Mouse (Mus musculus): ENCODE data around the gene Gm3373.
"Not testable (repeated sequence)": the region's sequence is repeated elsewhere in the genome, so short reads cannot be mapped to it uniquely, and the experiment has no call there.

Gene Gm3373

DNA sequence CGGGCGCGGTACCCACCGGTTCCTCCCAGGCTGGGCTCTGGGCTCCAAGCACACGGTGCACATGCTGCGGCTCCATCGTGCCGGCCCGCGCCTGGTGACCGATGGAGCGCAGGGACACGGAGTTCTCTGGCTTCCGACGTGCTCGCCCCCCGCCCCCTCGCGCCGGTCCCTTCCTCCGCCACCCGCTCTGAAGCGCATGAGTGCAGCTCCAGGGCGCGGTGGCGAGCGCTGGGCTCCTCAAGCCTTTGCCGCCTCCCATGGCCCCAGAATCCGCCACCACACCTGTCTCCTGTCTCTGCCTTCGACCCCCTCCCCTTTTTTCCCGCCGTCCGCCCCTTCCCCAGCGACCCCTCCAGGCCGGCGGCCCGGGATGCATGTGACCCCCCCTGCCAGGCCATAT, at the start of gene Gm3373:
Gene Gm3373, minus strand, starts transcription at position 101 of the 400 bp plus-strand sequence.
- not testable (repeated sequence) for DNase-seq (ENCODE audit: low read depth)

DNA sequence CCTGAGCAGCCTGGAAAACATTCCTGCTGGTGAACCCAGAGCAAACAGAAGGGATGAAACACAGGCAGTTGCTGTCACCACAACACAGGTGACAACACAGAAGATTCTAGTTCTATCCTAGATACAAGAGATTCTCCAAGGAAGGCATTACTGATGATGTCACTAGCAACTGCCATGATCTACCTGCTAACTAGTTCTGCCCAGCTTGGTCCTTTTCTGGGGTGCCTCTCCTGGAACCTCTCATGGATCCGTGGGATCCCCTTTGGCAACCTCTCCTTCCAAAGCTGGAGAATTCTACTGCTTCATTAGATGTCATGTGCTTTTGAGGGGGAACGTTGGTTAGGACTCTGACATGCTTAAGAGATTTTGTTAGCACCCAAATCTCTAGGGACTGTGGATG, 54.0 kb downstream of the Gm3373 start, which contains the start of gene Gm9603:
Gene Gm9603, minus strand, starts transcription at position 101 of the 400 bp plus-strand sequence.
- not testable (repeated sequence) for DNase-seq (ENCODE audit: low read depth)

Measured in 416B (cell line).